Mouse (Mus musculus): ENCODE data around the gene Rab15.

Gene Rab15

DNA sequence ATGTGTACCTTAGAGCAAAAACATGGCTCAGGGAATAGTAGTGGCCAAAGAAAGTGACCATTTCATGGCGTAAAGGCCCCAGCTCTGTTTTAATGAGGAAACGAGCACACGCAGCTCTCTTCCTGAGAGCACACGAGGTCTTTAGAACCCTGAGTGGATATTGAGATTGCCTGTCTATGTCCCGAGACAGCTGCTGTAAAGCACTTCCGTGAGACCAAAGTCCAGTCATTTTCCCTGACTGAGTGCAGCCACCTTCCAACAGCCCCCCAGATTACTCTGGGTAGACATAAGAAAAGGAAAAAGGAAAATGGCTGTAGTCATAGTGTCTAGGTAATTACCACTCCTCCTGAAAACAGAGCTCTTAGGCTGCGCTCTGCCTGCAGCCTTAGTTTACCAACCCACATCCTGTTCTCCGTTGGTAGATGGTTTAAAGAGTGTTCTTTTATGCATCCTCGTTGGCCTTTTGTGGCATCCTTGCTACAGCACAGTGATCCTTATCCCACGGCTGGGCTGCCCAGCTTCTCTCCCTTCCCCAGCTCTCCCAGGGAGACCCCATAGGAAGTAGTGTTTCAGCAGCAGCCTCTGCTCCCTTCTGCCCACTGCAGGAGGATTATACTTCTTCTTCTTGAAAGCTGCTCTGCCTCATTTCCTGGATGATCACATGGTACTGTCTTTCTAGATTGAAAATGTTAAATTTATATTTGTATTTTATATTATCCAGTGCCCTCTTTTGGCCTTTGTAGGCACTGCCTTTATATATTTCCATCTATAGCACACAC is 44.2 kb downstream of the Rab15 start:
- no peak for DNase-seq (ENCODE audit: low read depth, low spot score)

GRCm38 (mm10) chr12:76777845-76778244 is 44.9 kb downstream of the Rab15 start:
- DNase-seq (ENCODE audit: low read depth, low spot score) = no peak

DNA sequence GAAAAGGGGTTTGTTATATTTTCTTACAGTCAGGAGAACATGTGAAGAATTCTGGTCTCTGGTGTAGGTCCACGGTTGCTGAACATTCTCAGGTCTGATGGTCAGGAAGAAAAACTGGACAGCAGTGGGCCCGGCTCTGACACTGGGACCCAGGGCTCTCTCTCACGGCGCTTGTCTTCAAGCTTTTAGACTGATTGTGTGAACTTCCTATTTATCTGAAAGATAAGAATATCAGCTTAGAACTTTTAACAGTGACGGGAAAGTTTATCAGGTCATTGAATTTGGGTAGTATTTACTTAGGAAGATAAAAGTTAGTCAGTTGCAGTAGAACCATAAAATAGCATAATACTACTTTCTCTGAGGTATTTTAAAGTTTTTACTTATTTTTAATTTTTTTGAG is 45.8 kb downstream of the Rab15 start:
- DNase-seq (ENCODE audit: low read depth, low spot score) = no peak

DNA sequence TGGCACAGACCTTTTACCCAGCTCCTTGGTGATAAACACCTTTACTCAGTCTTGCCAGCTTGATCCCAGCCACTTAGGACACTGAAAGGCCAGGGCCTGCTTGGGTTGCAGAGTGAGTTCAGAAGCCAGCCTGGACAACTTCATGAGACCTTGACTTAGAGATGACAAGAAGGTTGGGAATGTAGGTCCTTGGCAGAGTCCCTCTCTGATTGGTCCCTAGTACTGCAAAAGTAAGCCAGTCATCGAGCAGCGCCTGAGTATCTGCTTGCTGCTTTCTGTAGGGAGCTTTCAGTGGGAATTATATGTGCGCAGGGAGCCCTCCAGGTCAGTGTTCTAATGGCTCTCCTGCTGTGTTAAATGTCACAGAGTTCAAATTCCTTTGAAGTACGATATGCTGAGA is 47.6 kb downstream of the Rab15 start:
- DNase-seq (ENCODE audit: low read depth, low spot score) = no peak

DNA sequence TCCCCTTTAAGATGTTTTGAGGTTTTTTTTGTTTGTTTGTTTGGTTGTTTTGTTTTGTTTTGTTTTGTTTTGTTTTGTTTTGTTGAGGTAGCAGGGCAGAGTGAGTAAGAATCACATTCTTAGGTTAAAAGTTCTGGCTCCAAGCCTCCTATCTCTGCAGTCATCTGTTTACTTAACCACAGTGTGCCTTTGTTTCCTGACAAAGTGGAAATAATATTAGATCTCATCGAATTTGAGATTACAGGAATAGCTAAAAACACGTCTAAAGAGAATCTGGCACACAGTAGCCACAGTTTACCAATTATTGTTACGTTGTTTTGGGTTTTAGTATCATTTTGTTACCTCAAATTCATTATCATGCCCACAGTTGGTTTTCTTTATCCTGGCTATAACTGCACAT is 48.1 kb downstream of the Rab15 start:
- no peak for DNase-seq (ENCODE audit: low read depth, low spot score)

DNA sequence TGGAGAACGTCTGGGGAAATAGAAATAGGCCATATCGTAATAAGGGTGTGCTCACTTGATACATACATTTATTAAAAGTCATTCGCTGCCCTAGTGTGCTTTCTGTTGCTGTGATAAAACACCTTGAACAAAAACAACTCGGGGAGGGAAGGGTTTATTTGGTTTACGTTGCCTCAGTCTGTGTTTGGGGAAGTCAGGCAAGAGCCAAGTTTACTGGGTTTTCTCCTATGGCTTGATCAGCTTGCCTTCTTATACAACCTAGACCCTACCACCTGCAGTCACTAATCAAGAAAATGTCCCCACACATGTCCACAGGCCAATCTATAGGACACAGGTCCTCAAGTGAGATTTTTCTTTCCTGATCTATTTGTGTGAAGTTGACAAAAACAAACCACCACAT is 51.2 kb downstream of the Rab15 start:
- no peak for DNase-seq (ENCODE audit: low read depth, low spot score)

DNA sequence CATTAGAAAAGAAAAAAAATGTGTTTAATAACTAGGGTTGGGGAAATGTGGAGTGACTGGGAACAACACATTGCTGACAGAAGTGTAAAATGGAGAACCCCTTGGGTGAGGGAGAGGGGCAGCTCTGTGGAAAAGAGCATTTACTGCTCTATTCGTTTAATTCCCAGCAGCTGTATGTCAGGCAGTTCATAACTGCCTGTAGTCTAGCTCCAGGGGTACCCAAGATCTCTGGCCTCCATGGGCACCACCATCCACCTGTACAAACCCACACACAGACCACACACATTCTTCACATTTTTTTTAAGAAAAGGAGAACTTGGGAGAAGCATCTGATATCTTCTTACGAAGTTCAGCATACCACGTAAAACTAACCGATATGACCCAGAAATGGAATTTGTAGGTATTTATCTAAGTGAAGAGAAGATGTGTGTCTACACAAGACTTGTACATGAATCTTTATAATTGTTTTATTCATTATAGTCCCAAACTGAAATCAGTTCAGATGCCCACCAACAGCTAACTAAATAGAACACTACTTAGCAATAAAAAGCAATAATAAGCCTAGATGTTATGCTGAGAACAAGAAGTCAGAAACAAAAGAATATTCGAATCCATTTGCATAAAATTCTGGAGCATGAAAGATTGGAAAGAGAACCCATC is 51.7 kb downstream of the Rab15 start:
- DNase-seq (ENCODE audit: low read depth, low spot score) = no peak

DNA sequence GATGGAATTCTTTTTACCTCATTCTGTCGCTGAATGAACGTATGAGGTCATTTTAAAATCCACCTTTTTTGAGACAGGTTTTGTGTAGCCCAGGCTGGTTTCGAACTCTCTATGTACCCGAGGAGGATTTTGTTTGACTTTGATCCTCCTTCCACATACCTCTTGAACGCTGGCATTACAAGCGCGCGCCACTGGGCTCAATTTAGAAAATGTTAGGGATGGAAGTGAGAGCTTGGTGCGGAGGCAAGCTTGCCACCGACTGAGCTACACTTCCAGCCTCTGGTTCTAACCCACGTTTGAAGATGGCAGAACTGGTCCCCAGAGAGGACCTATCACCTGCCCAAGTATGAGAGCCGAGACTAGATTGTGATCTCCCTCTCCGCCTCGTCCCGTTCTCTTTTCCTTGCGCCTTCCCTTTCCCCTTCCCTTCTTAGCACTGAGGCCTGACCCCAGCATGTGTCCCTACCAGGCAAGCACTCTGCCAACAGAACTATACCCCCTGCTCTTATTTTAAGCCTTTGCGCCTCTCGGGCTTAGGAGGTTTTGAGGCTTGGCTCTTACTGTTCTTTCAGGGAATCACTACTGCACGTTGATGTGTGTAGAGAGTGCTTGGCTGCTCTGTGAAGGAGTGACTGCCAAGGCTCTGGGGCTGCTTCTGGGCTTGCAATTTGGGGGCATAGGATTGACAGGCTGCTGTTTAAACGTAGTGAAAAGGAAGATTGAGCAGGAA is 56.6 kb downstream of the Rab15 start:
- no peak for DNase-seq (ENCODE audit: low read depth, low spot score)

- DNase-seq (ENCODE audit: low read depth, low spot score) = peak; percentile 98
Observed at GRCm38 (mm10) chr12:76765354-76765851, 57.3 kb downstream of the Rab15 start, which contains the start of the genes Churc1 and Fntb. TSS of gene Churc1 (plus strand) at chr12:76765538. TSS of gene Fntb (plus strand) at chr12:76765589.

DNA sequence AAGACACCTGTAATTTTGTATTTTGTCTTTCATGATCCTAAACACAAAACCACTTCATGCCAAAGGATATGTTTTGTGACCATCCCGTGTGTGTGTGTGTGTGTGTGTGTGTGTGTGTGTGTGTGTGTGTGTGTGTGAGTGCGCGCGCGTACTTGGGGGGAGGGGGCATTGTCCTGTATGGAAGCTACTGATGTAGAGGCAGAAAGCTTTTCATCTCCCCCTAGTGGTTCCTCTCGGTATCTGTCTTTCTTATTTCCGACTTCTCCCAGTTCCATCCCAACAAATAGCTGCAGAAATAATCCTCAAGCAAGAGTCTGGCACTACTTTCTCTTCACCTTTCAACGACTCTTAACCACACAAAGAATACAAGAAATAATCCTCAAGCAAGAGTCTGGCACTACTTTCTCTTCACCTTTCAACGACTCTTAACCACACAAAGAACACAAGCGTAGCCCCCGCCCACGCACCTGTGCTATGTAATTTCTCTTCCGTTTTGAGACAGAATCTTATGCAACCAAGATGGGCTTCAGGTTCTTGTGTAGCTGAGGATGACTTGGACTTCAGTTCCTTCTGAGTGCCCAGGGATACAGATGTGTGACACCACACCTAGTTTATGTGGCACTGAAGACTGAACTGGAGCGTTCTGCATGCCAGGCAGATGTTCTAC is 69.9 kb downstream of the Rab15 start:
- DNase-seq (ENCODE audit: low read depth, low spot score) = peak; percentile 86

DNA sequence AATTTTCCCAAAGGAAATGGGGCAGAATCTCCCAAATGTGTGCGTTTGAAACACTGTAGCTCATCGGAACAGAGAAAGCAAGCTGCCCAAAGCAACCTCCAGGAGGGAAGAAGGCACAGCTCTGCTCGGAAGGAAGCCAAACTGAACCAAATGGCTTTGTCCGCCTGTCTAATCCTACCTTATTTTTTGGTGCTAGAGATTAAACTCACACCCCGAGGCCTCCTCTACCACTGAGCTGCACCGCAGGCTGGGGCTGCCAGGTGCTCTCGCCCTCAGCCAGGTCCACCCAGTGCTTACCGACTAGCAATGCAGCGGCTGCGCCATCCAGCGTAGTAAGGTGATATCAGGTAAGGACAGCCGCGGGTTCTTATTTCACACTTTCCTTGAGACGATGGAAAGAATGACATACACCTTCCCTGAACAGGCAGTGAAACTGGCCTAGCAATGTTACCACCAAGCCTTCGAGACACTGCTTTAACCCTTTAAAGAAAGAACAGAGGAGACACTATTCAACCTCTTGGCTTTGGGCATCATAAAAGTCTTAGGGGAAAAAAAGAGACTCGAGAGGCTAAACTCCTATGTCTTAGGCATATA is 71.7 kb downstream of the Rab15 start:
- no peak for DNase-seq (ENCODE audit: low read depth, low spot score)
